ENCODE assay signal across 14 mouse cellular contexts in genomic region chr2:135278506-135278905, GRCm38 (mm10).
DNase-seq lines count a peak whose midpoint lies in the region; ATAC-seq and TF ChIP-seq lines count a peak whose summit lies in the region.
"Had no signal": no experiment of that assay in that cellular context is flagged by ENCODE, and none has a peak within 500 bp of the region (broad histone marks: within the 10 kb centered on the region; RNA-seq: fewer than 3 reads in every experiment).

No protein-coding gene starts in this region.

- TF ChIP-seq POLR2A in brain, embryonic 14.5 days (IDR thresholded peaks at IDR 0.05; ENCODE audit: borderline replicate concordance, extremely low read depth, insufficient read depth, insufficient read length, poor library complexity, severe bottlenecking): no peak

- peak overlapping the region; percentile 20; the same call in 1 of the 2 replicates for H3K27ac ChIP-seq in heart, embryonic 13.5 days (replicated peaks)
- H3K27ac ChIP-seq in left cerebral cortex, adult 2 months: 0 out of 2 replicates have a peak overlapping the region, but pooled peaks have one; percentile 50
- H3K27ac ChIP-seq: embryonic facial prominence, embryonic 13.5 days; limb, embryonic 13.5 days; stomach, embryonic 15.5 days had no signal

- H3K36me3 ChIP-seq in heart, embryonic 13.5 days: no peaks in the 10 kb centered on the region
- H3K36me3 ChIP-seq: embryonic facial prominence, embryonic 13.5 days; limb, embryonic 13.5 days; stomach, embryonic 15.5 days had no signal

- H3K9ac ChIP-seq in heart, embryonic 13.5 days: no peak overlapping the region
- H3K9ac ChIP-seq: embryonic facial prominence, embryonic 13.5 days; limb, embryonic 13.5 days; stomach, embryonic 15.5 days had no signal

- intact Hi-C loops in left cerebral cortex, adult 2 months (cut with DNase I): loop anchor here (1.0 kb wide), 1 partner anchor 432 kb away; no protein-coding TSS in a partner anchor

- H3K4me3 ChIP-seq in heart, embryonic 13.5 days: no peak overlapping the region
- no peak overlapping the region for H3K4me3 ChIP-seq in left cerebral cortex, adult 2 months
- H3K4me3 ChIP-seq: embryonic facial prominence, embryonic 13.5 days; limb, embryonic 13.5 days; megakaryocyte, embryonic 14.5 days; stomach, embryonic 15.5 days had no signal

- no peak for DNase-seq in heart, adult 11 months
- DNase-seq in brain, embryonic 14.5 days (ENCODE audit: low read depth): peak; percentile 94
- peak; percentile 17 to 32 for DNase-seq in cerebellum, postnatal 36 days
- DNase-seq in left cerebral cortex, adult 2 months (ENCODE audit: extremely low spot score in 1 of 2, low spot score in 2 of 2): peak in 1 of 2 experiments; percentile 16
- DNase-seq in kidney, postnatal 4 days: no peak
- no peak for DNase-seq in urinary bladder, adult 18-20 months (ENCODE audit: low spot score in 2 of 2)
- DNase-seq: adrenal gland, postnatal 36 days; heart, adult 18-20 months had no signal

- WGBS in heart, embryonic 13.5 days: 42% methylated on average over 3 of the region's 3 CpGs

- no peaks in the 10 kb centered on the region for H3K9me3 ChIP-seq in heart, embryonic 13.5 days
- H3K9me3 ChIP-seq: embryonic facial prominence, embryonic 13.5 days; limb, embryonic 13.5 days; megakaryocyte, embryonic 14.5 days; stomach, embryonic 15.5 days had no signal

- no peak overlapping the region for H3K4me2 ChIP-seq in heart, embryonic 13.5 days
- H3K4me2 ChIP-seq: embryonic facial prominence, embryonic 13.5 days; limb, embryonic 13.5 days; stomach, embryonic 15.5 days had no signal

- no peaks in the 10 kb centered on the region for H3K27me3 ChIP-seq in heart, embryonic 13.5 days (replicated peaks)
- H3K27me3 ChIP-seq: embryonic facial prominence, embryonic 13.5 days; limb, embryonic 13.5 days; megakaryocyte, embryonic 14.5 days; stomach, embryonic 15.5 days had no signal

- TF ChIP-seq CTCF in brain, embryonic 14.5 days (IDR thresholded peaks at IDR 0.05; ENCODE audit: borderline replicate concordance, extremely low read depth, insufficient read depth, insufficient read length): no peak
- no peak for TF ChIP-seq CTCF in left cerebral cortex, adult 2 months (IDR thresholded peaks at IDR 0.05)

- ATAC-seq in heart, embryonic 13.5 days (ENCODE audit: extremely low read depth, insufficient number of reproducible peaks, low FRiP score, low TSS enrichment): no peak
- ATAC-seq in erythroblast, adult 5-6 weeks (replicated peaks; ENCODE audit: low FRiP score, poor library complexity, severe bottlenecking): no peak

- H3K4me1 ChIP-seq in heart, embryonic 13.5 days: peaks cover 31% of the 10 kb centered on the region
- H3K4me1 ChIP-seq: embryonic facial prominence, embryonic 13.5 days; limb, embryonic 13.5 days; stomach, embryonic 15.5 days had no signal

Comparison
In these comparisons a context has a peak if more than half of its experiments do, and no peak if none do; other contexts are left out.
1. DNase-seq: peak in brain, embryonic 14.5 days (single experiment) and cerebellum, postnatal 36 days (2 of 2); none in heart, adult 11 months (single experiment), kidney, postnatal 4 days (0 of 2) and urinary bladder, adult 18-20 months (0 of 2).